Mouse (Mus musculus) left cerebral cortex, adult 9 months (tissue): ENCODE results near the gene Ppm1b.

Source experiments
- DNase-seq, 2 experiments: peaks; one replicate each; pipeline ENCODE4 v3.0.0; 2022; ENCODE audit warnings: low spot score in 2 of 2

Gene Ppm1b

DNA sequence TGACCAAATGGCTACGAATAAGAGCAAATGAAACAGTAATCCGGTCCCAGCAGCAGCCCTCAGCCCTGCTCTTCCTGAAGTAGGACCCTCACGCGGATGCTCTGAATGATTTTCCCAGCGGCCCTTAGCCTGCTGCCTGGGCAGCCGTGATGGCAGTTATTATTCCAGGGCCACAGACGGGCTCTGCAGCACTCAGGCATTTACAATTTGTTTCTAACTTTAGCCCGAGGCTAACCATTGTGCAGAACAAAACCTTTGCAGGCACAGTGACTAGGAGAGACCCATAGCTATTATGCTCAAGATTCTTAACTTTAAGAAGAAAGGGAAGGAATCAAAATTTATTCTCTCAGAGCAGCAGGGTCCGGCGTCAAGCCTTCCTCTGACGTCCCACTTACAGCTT is 115.8 kb downstream of the Ppm1b start:
- DNase-seq = no peak

DNA sequence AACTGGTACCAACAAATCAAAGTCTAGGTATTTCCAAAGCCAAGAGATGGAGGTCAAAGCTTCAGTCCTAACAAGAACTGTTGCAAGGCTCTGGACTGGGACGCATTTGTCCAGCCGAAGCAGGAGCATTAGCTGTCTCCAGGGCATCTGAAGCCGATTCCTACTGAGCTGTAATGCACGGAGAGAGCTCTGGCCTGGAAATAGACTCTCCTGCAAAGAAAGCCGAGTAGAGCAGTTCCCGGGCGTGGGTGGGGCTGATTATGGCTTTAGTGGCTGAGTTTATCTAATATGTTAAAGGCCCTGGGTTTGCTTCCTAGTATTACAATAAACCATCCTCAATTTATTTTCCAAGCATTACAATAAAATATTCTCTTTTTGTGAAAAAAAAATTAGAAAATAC is 116.7 kb downstream of the Ppm1b start:
- DNase-seq = no peak
